Mouse (Mus musculus) left cerebral cortex, adult 11 months (tissue): ENCODE results near the gene 1520401A03Rik.

ENCODE experiments used
- DNase-seq: peaks from one replicate; pipeline ENCODE4 v3.0.0; 2022; ENCODE audit warnings: low spot score

The 1520401A03Rik gene

GRCm38 (mm10) chr17:23742941-23743340 is 20.4 kb upstream of the 1520401A03Rik start:
- DNase-seq: no peak

GRCm38 (mm10) chr17:23742210-23742793 is 19.7 kb upstream of the 1520401A03Rik start:
- DNase-seq: no peak

- DNase-seq: no peak
Observed at GRCm38 (mm10) chr17:23741359-23742209, 19.0 kb upstream of the 1520401A03Rik start.

- no peak for DNase-seq
Observed at GRCm38 (mm10) chr17:23740598-23741021, 18.0 kb upstream of the 1520401A03Rik start, which contains the start of gene Paqr4. Gene Paqr4 (minus strand): TSS chr17:23740867.

GRCm38 (mm10) chr17:23740136-23740584 is 17.6 kb upstream of the 1520401A03Rik start:
- peak; percentile 90 for DNase-seq

GRCm38 (mm10) chr17:23739202-23740135 is 16.9 kb upstream of the 1520401A03Rik start:
- DNase-seq: no peak

GRCm38 (mm10) chr17:23738836-23739201 is 16.2 kb upstream of the 1520401A03Rik start:
- DNase-seq: no peak

GRCm38 (mm10) chr17:23737493-23738445 is 15.2 kb upstream of the 1520401A03Rik start:
- no peak for DNase-seq

- DNase-seq: no peak
Observed at GRCm38 (mm10) chr17:23734341-23734740, 11.8 kb upstream of the 1520401A03Rik start.

GRCm38 (mm10) chr17:23730441-23730840 is 7.9 kb upstream of the 1520401A03Rik start:
- DNase-seq: no peak

- DNase-seq: no peak
Observed at GRCm38 (mm10) chr17:23726758-23727142, 4.2 kb upstream of the 1520401A03Rik start.

GRCm38 (mm10) chr17:23725999-23726757 is 3.6 kb upstream of the 1520401A03Rik start, which contains the start of gene Pkmyt1:
Gene Pkmyt1 (plus strand): TSS chr17:23726336.
- peak; percentile 87 for DNase-seq

GRCm38 (mm10) chr17:23725477-23725876 is 2.9 kb upstream of the 1520401A03Rik start:
- no peak for DNase-seq

- no peak for DNase-seq
Observed at GRCm38 (mm10) chr17:23721886-23722285, 697 bp downstream of the 1520401A03Rik start.

- DNase-seq: no peak
Observed at GRCm38 (mm10) chr17:23719455-23719854, 3.1 kb downstream of the 1520401A03Rik start.

GRCm38 (mm10) chr17:23717003-23717402 is 5.6 kb downstream of the 1520401A03Rik start:
- DNase-seq: no peak

- DNase-seq: peak; percentile 59
Observed at GRCm38 (mm10) chr17:23706212-23706611, 16.4 kb downstream of the 1520401A03Rik start.

GRCm38 (mm10) chr17:23705525-23706104 is 17.0 kb downstream of the 1520401A03Rik start:
- no peak for DNase-seq

GRCm38 (mm10) chr17:23704741-23705140 is 17.8 kb downstream of the 1520401A03Rik start:
- DNase-seq: no peak

GRCm38 (mm10) chr17:23703301-23703700 is 19.3 kb downstream of the 1520401A03Rik start:
- no peak for DNase-seq
